Mouse (Mus musculus): ENCODE results near the gene Fam173a. TPM values are rescaled to one million over a fixed set of nuclear protein-coding genes. Genes with fewer than 3 reads are reported as not detected.
A peak's percentile ranks its signal among the peaks of the same experiment; 100 is the strongest.

The Fam173a gene
- polyA plus RNA-seq, 1 experiment from 2014 or later = 99.3 TPM

GRCm38 (mm10) chr17:25781339-25781738 is 11.4 kb downstream of the Fam173a start:
- no peak for ATAC-seq (ENCODE audit: insufficient number of reproducible peaks, low FRiP score, low TSS enrichment, low read depth)
- no peak overlapping the region for H3K9ac ChIP-seq
- no peak overlapping the region for H3K27ac ChIP-seq (replicated peaks)
- no peak overlapping the region for H3K4me2 ChIP-seq (replicated peaks)
- peaks cover 63% of the 10 kb centered on the region for H3K36me3 ChIP-seq
- WGBS = 78% methylated on average over 6 of the region's 6 CpGs
- H3K4me3 ChIP-seq (replicated peaks) = no peak overlapping the region
- H3K4me1 ChIP-seq = peaks cover 28% of the 10 kb centered on the region
- no peaks in the 10 kb centered on the region for H3K27me3 ChIP-seq
- no peaks in the 10 kb centered on the region for H3K9me3 ChIP-seq (replicated peaks)

- Histone ChIP-seq H3K4me3 (replicated peaks) (no peak overlapping the region), H3K9ac (no peak overlapping the region), H3K27me3 (no peaks in the 10 kb centered on the region), H3K4me1 (peaks cover 10% of the 10 kb centered on the region), H3K4me2 (replicated peaks) (no peak overlapping the region), H3K27ac (replicated peaks) (no peak overlapping the region), H3K36me3 (peaks cover 53% of the 10 kb centered on the region), H3K9me3 (replicated peaks) (no peaks in the 10 kb centered on the region)
- ATAC-seq (ENCODE audit: insufficient number of reproducible peaks, low FRiP score, low TSS enrichment, low read depth) = no peak
- 93% methylated on average over 5 of the region's 5 CpGs for WGBS
Observed at GRCm38 (mm10) chr17:25777948-25778347, 14.8 kb downstream of the Fam173a start.

GRCm38 (mm10) chr17:25775318-25776062 is 17.2 kb downstream of the Fam173a start:
- ATAC-seq (ENCODE audit: insufficient number of reproducible peaks, low FRiP score, low TSS enrichment, low read depth) = no peak
- H3K4me2 ChIP-seq (replicated peaks) = no peak overlapping the region

GRCm38 (mm10) chr17:25773549-25774120 is 19.1 kb downstream of the Fam173a start, which contains the start of gene Narfl:
Gene Narfl (plus strand): TSS chr17:25773776.
- Histone ChIP-seq H3K27me3 (no peaks in the 10 kb centered on the region), H3K4me3 (replicated peaks) (peak within 1 kb of the TSS; percentile 69), H3K4me2 (replicated peaks) (peak within 1 kb of the TSS; percentile 72), H3K36me3 (peaks cover 16% of the 10 kb centered on the region), H3K27ac (replicated peaks) (no peak within 1 kb of the TSS), H3K9ac (peak within 1 kb of the TSS; percentile 69), H3K9me3 (replicated peaks) (no peaks in the 10 kb centered on the region), H3K4me1 (peaks cover 7% of the 10 kb centered on the region)
- peak; percentile 79 for ATAC-seq (ENCODE audit: insufficient number of reproducible peaks, low FRiP score, low TSS enrichment, low read depth)
- WGBS = under 1% methylated on average over 37 of the region's 37 CpGs

More at GRCm38 (mm10) chr17:25775318-25776062, 17.2 kb downstream of the Fam173a start:
- Histone ChIP-seq H3K9me3 (replicated peaks) (no peaks in the 10 kb centered on the region), H3K9ac (no peak overlapping the region), H3K27ac (replicated peaks) (no peak overlapping the region), H3K27me3 (no peaks in the 10 kb centered on the region), H3K36me3 (peaks cover 30% of the 10 kb centered on the region), H3K4me3 (replicated peaks) (no peak overlapping the region), H3K4me1 (peaks cover 7% of the 10 kb centered on the region)
- WGBS = 78% methylated on average over 10 of the region's 10 CpGs

- no peaks in the 10 kb centered on the region for H3K9me3 ChIP-seq (replicated peaks)
- no peaks in the 10 kb centered on the region for H3K36me3 ChIP-seq
- no peak overlapping the region for H3K27ac ChIP-seq (replicated peaks)
- no peak overlapping the region for H3K4me2 ChIP-seq (replicated peaks)
- H3K4me1 ChIP-seq = peaks cover 3% of the 10 kb centered on the region
- no peak for ATAC-seq (ENCODE audit: insufficient number of reproducible peaks, low FRiP score, low TSS enrichment, low read depth)
- peaks cover 8% of the 10 kb centered on the region; the same call in 1 of the 2 replicates for H3K27me3 ChIP-seq
- no peak overlapping the region for H3K4me3 ChIP-seq (replicated peaks)
- no peak overlapping the region for H3K9ac ChIP-seq
- 27% methylated on average over 9 of the region's 9 CpGs for WGBS
Observed at GRCm38 (mm10) chr17:25769331-25769730, 23.4 kb downstream of the Fam173a start.

- H3K27ac ChIP-seq (replicated peaks) = no peak overlapping the region
- WGBS = 33% methylated on average over 5 of the region's 5 CpGs
Observed at GRCm38 (mm10) chr17:25765886-25766285, 26.8 kb downstream of the Fam173a start.

GRCm38 (mm10) chr17:25762591-25762990 is 30.1 kb downstream of the Fam173a start:
- no peaks in the 10 kb centered on the region for H3K36me3 ChIP-seq
- no peak for ATAC-seq (ENCODE audit: insufficient number of reproducible peaks, low FRiP score, low TSS enrichment, low read depth)
- H3K27ac ChIP-seq (replicated peaks) = no peak overlapping the region
- H3K4me2 ChIP-seq (replicated peaks) = no peak overlapping the region
- H3K4me3 ChIP-seq (replicated peaks) = no peak overlapping the region
- peaks cover 4% of the 10 kb centered on the region; the same call in 1 of the 2 replicates for H3K27me3 ChIP-seq
- WGBS = 40% methylated on average over 3 of the region's 3 CpGs
- no peaks in the 10 kb centered on the region for H3K9me3 ChIP-seq (replicated peaks)
- H3K4me1 ChIP-seq = no peaks in the 10 kb centered on the region
- no peak overlapping the region for H3K9ac ChIP-seq

More at GRCm38 (mm10) chr17:25765886-25766285, 26.8 kb downstream of the Fam173a start:
- Histone ChIP-seq H3K9ac (no peak overlapping the region), H3K4me2 (replicated peaks) (no peak overlapping the region), H3K27me3 (peaks cover 8% of the 10 kb centered on the region; the same call in 1 of the 2 replicates), H3K9me3 (replicated peaks) (no peaks in the 10 kb centered on the region), H3K4me3 (replicated peaks) (no peak overlapping the region), H3K4me1 (no peaks in the 10 kb centered on the region), H3K36me3 (no peaks in the 10 kb centered on the region)
- ATAC-seq (ENCODE audit: insufficient number of reproducible peaks, low FRiP score, low TSS enrichment, low read depth) = peak; percentile 76

GRCm38 (mm10) chr17:25761561-25761970 is 31.1 kb downstream of the Fam173a start:
- no peaks in the 10 kb centered on the region for H3K4me1 ChIP-seq
- ATAC-seq (ENCODE audit: insufficient number of reproducible peaks, low FRiP score, low TSS enrichment, low read depth) = no peak

GRCm38 (mm10) chr17:25760148-25760547 is 32.6 kb downstream of the Fam173a start:
- Histone ChIP-seq H3K4me2 (replicated peaks) (no peak overlapping the region), H3K4me3 (replicated peaks) (no peak overlapping the region), H3K27ac (replicated peaks) (no peak overlapping the region), H3K36me3 (no peaks in the 10 kb centered on the region), H3K9ac (no peak overlapping the region), H3K27me3 (no peaks in the 10 kb centered on the region), H3K9me3 (replicated peaks) (no peaks in the 10 kb centered on the region), H3K4me1 (no peaks in the 10 kb centered on the region)
- ATAC-seq (ENCODE audit: insufficient number of reproducible peaks, low FRiP score, low TSS enrichment, low read depth) = no peak
- WGBS = 69% methylated on average over 8 of the region's 8 CpGs

More at GRCm38 (mm10) chr17:25761561-25761970, 31.1 kb downstream of the Fam173a start:
- H3K9ac ChIP-seq = no peak overlapping the region
- H3K4me3 ChIP-seq (replicated peaks) = no peak overlapping the region
- H3K27me3 ChIP-seq = no peaks in the 10 kb centered on the region
- no peak overlapping the region for H3K27ac ChIP-seq (replicated peaks)
- H3K36me3 ChIP-seq = no peaks in the 10 kb centered on the region
- H3K4me2 ChIP-seq (replicated peaks) = no peak overlapping the region
- no peaks in the 10 kb centered on the region for H3K9me3 ChIP-seq (replicated peaks)
- WGBS = 33% methylated on average over 4 of the region's 4 CpGs

- Histone ChIP-seq H3K4me2 (replicated peaks) (no peak overlapping the region), H3K27me3 (no peaks in the 10 kb centered on the region), H3K4me3 (replicated peaks) (no peak overlapping the region), H3K36me3 (no peaks in the 10 kb centered on the region), H3K9me3 (replicated peaks) (no peaks in the 10 kb centered on the region), H3K9ac (no peak overlapping the region), H3K27ac (replicated peaks) (no peak overlapping the region), H3K4me1 (no peaks in the 10 kb centered on the region)
- ATAC-seq (ENCODE audit: insufficient number of reproducible peaks, low FRiP score, low TSS enrichment, low read depth) = no peak
- WGBS = 56% methylated on average over 3 of the region's 3 CpGs
Observed at GRCm38 (mm10) chr17:25757691-25758090, 35.0 kb downstream of the Fam173a start.

- H3K27ac ChIP-seq (replicated peaks) = no peak overlapping the region
- 75% methylated on average over 9 of the region's 9 CpGs for WGBS
Observed at GRCm38 (mm10) chr17:25756378-25757242, 36.1 kb downstream of the Fam173a start.

More at GRCm38 (mm10) chr17:25756378-25757242, 36.1 kb downstream of the Fam173a start:
- Histone ChIP-seq H3K9me3 (replicated peaks) (no peaks in the 10 kb centered on the region), H3K4me3 (replicated peaks) (no peak overlapping the region), H3K4me2 (replicated peaks) (no peak overlapping the region), H3K27me3 (no peaks in the 10 kb centered on the region), H3K4me1 (peaks cover under 1% of the 10 kb centered on the region; the same call in 1 of the 2 replicates), H3K36me3 (no peaks in the 10 kb centered on the region), H3K9ac (no peak overlapping the region)
- no peak for ATAC-seq (ENCODE audit: insufficient number of reproducible peaks, low FRiP score, low TSS enrichment, low read depth)
